Mouse (Mus musculus): ENCODE measurements around the gene Srrm3. TPM values are rescaled to one million over a fixed set of nuclear protein-coding genes. Genes with fewer than 3 reads are reported as not detected.

The Srrm3 gene
- polyA plus RNA-seq, 1 experiment from 2014 or later: 0.04 TPM

DNA sequence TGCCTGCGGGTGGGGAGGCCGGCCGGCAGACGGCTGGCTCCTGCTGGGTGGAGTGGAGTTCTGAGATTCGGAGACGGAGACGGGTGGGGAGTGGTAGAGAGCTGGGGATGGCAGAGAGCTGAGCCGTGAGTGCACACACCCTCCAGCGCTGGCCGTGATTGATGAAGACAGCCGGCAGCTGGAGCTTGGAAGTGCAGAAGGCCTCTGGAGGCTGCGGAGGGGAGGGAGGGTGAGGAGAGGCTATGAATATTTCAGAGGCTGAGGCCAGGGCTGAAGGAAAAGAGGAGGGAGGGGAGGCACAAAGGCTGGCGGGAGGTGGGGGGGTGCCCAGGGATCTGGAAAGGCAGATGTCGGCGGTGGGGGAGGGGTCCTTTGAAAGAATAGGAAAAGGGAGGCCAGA, 44.3 kb downstream of the Srrm3 start:
- no peaks in the 10 kb centered on the region for H3K36me3 ChIP-seq (ENCODE audit: control insufficient read depth, insufficient read depth, low read length)
- H3K9me3 ChIP-seq (ENCODE audit: control insufficient read depth, low read length): peaks cover 2% of the 10 kb centered on the region; the same call in 1 of the 2 replicates
- H3K27me3 ChIP-seq (replicated peaks; ENCODE audit: control insufficient read depth, insufficient read depth, low read length): peaks cover 65% of the 10 kb centered on the region
- no peak overlapping the region for H3K4me2 ChIP-seq
- H3K4me3 ChIP-seq (ENCODE audit: low read depth, low read length): no peak overlapping the region
- ATAC-seq (replicated peaks; ENCODE audit: low FRiP score) (no peak), DNase-seq (ENCODE audit: low spot score) (peak; percentile 40)
- H3K4me1 ChIP-seq (replicated peaks; ENCODE audit: control insufficient read depth, insufficient read depth, low read length): no peaks in the 10 kb centered on the region
- no peak overlapping the region for H3K9ac ChIP-seq (ENCODE audit: low read depth, low read length)
- 1% methylated on average over 15 of the region's 15 CpGs for WGBS
- H3K27ac ChIP-seq (ENCODE audit: low read depth, low read length): no peak overlapping the region; the same call in 1 of the 2 replicates

DNA sequence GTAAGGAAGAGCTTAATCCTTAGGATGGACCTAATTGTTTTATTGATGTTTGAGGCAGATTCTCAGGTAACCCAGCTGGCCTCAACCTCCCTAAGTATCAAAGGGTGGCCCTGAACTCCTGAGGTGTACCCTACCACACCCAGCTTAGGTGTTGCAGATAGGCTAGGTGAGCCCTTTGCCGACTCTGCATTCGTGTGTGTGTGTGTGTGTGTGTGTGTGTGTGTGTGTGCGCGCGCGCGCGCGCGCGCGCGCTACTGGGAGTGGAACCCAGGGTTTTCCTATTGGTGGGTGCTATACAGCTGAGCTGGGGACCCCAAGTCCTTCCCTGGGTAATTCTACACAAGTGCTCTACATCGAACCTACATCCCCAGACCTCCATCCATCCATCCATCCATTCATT, 44.8 kb downstream of the Srrm3 start:
- Histone ChIP-seq H3K4me1 (replicated peaks; ENCODE audit: control insufficient read depth, insufficient read depth, low read length) (no peaks in the 10 kb centered on the region), H3K9me3 (ENCODE audit: control insufficient read depth, low read length) (peaks cover 2% of the 10 kb centered on the region; the same call in 1 of the 2 replicates), H3K27me3 (replicated peaks; ENCODE audit: control insufficient read depth, insufficient read depth, low read length) (peaks cover 70% of the 10 kb centered on the region), H3K9ac (ENCODE audit: low read depth, low read length) (no peak overlapping the region), H3K4me3 (ENCODE audit: low read depth, low read length) (no peak overlapping the region), H3K27ac (ENCODE audit: low read depth, low read length) (no peak overlapping the region), H3K4me2 (no peak overlapping the region), H3K36me3 (ENCODE audit: control insufficient read depth, insufficient read depth, low read length) (no peaks in the 10 kb centered on the region)
- 5% methylated on average over 13 of the region's 14 CpGs for WGBS
- DNase-seq (ENCODE audit: low spot score): no peak
- ATAC-seq (replicated peaks; ENCODE audit: low FRiP score): no peak

DNA sequence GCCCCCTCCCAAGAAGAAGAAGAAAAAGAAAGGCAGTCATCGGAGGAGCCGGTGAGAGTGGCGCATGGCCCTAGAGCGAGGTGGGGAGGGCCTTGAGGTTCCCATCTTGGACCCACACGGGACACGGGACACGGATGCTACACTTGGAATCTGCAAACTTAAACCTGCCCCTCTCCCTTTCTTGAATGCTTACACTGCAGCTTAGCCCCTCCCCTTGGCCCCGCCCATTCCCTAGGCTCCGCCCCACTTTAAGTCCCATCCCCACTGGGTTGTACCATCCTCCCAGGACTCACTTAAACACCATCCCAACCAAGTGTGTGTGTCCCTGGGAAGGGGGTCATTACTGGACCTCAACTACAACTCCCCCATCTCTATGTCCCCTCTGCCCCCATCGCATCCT, 45.7 kb downstream of the Srrm3 start:
- Histone ChIP-seq H3K4me2 (no peak overlapping the region), H3K27me3 (replicated peaks; ENCODE audit: control insufficient read depth, insufficient read depth, low read length) (peaks cover 79% of the 10 kb centered on the region), H3K27ac (ENCODE audit: low read depth, low read length) (no peak overlapping the region), H3K36me3 (ENCODE audit: control insufficient read depth, insufficient read depth, low read length) (no peaks in the 10 kb centered on the region), H3K4me3 (ENCODE audit: low read depth, low read length) (no peak overlapping the region), H3K9ac (ENCODE audit: low read depth, low read length) (no peak overlapping the region), H3K9me3 (ENCODE audit: control insufficient read depth, low read length) (peaks cover 2% of the 10 kb centered on the region; the same call in 1 of the 2 replicates), H3K4me1 (replicated peaks; ENCODE audit: control insufficient read depth, insufficient read depth, low read length) (0 out of 2 replicates have a peak, but pooled peaks cover 3% of the 10 kb centered on the region)
- ATAC-seq (replicated peaks; ENCODE audit: low FRiP score) (no peak), DNase-seq (ENCODE audit: low spot score) (no peak)
- WGBS: 8% methylated on average over 10 of the region's 10 CpGs

DNA sequence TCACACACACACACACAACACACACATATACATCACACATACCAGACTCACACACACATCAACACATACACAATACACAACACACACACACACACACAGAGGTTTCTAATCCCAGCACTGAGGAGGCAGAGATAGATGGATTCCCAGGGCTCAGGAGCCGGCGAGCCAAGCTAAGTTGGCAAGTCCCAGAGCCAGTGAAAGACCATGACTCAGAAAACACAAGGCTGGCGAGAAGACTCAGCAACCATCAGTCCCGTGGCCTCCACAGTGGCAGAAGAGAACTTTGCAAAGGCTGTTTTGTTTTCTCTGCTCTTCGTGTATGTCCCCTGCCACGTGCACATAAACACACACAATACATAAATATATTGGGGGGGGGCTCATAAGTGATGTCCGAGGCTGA, 47.0 kb downstream of the Srrm3 start:
- H3K27ac ChIP-seq (ENCODE audit: low read depth, low read length): no peak overlapping the region
- no peak overlapping the region for H3K4me2 ChIP-seq
- no peak for ATAC-seq (replicated peaks; ENCODE audit: low FRiP score)
- peaks cover 91% of the 10 kb centered on the region for H3K27me3 ChIP-seq (replicated peaks; ENCODE audit: control insufficient read depth, insufficient read depth, low read length)
- H3K9ac ChIP-seq (ENCODE audit: low read depth, low read length): no peak overlapping the region
- H3K36me3 ChIP-seq (ENCODE audit: control insufficient read depth, insufficient read depth, low read length): no peaks in the 10 kb centered on the region
- no peaks in the 10 kb centered on the region for H3K9me3 ChIP-seq (ENCODE audit: control insufficient read depth, low read length)
- H3K4me1 ChIP-seq (replicated peaks; ENCODE audit: control insufficient read depth, insufficient read depth, low read length): 0 out of 2 replicates have a peak, but pooled peaks cover 3% of the 10 kb centered on the region
- H3K4me3 ChIP-seq (ENCODE audit: low read depth, low read length): no peak overlapping the region
- 51% methylated on average over 7 of the region's 7 CpGs for WGBS
- DNase-seq (ENCODE audit: low spot score): no peak

DNA sequence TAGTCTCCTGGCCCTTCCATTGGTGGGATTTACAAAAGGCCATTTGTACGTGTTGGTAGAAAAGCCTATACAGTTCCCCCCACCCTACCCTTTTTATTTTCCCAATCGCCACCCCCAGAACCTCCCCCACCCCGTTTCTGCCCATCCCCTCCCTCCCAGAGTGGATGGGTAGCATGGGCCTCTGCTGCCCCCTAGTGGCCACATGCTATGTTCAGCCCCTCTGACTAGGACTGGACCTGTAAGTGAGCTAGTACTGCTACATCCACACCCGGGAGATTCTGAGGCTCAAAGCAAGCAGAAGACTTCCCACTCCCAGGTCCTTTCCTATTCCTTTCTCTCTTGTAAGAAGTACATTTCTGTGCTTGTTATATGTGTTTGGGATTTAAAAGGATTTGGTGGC, 48.5 kb downstream of the Srrm3 start:
- 3% methylated on average over 4 of the region's 4 CpGs for WGBS
- Histone ChIP-seq H3K4me3 (ENCODE audit: low read depth, low read length) (no peak overlapping the region), H3K27ac (ENCODE audit: low read depth, low read length) (no peak overlapping the region), H3K9ac (ENCODE audit: low read depth, low read length) (no peak overlapping the region), H3K36me3 (ENCODE audit: control insufficient read depth, insufficient read depth, low read length) (no peaks in the 10 kb centered on the region), H3K9me3 (ENCODE audit: control insufficient read depth, low read length) (no peaks in the 10 kb centered on the region), H3K4me2 (no peak overlapping the region), H3K4me1 (replicated peaks; ENCODE audit: control insufficient read depth, insufficient read depth, low read length) (0 out of 2 replicates have a peak, but pooled peaks cover 3% of the 10 kb centered on the region), H3K27me3 (replicated peaks; ENCODE audit: control insufficient read depth, insufficient read depth, low read length) (peaks cover 90% of the 10 kb centered on the region)
- no peak for ATAC-seq (replicated peaks; ENCODE audit: low FRiP score)
- peak; percentile 69 for DNase-seq (ENCODE audit: low spot score)

DNA sequence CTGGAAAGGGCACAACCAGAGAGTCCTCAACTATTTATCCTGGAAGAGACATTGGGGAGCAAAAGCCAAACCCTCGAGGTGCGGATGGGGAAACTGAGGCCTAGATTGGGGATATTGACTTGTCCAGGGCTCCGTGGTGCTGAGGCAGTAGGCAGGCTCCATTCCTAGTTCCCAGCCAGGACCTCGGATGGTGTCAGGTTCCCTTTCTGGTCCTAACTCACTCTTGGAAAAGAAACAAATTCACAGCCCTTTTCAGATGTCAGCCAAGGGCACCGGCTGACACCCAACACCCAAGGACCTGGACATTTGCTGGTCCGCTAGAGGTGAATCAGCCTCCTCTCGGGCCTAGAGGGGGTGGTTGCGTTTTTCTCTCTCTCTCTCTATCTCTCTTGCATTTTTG, 60.0 kb downstream of the Srrm3 start:
- H3K9me3 ChIP-seq (ENCODE audit: control insufficient read depth, low read length): no peaks in the 10 kb centered on the region
- WGBS: 31% methylated on average over 8 of the region's 8 CpGs
- H3K4me2 ChIP-seq: no peak overlapping the region
- H3K4me1 ChIP-seq (replicated peaks; ENCODE audit: control insufficient read depth, insufficient read depth, low read length): no peaks in the 10 kb centered on the region
- H3K36me3 ChIP-seq (ENCODE audit: control insufficient read depth, insufficient read depth, low read length): no peaks in the 10 kb centered on the region
- H3K27ac ChIP-seq (ENCODE audit: low read depth, low read length): no peak overlapping the region
- no peak overlapping the region for H3K9ac ChIP-seq (ENCODE audit: low read depth, low read length)
- H3K4me3 ChIP-seq (ENCODE audit: low read depth, low read length): no peak overlapping the region
- ATAC-seq (replicated peaks; ENCODE audit: low FRiP score) (no peak), DNase-seq (ENCODE audit: low spot score) (no peak)
- H3K27me3 ChIP-seq (replicated peaks; ENCODE audit: control insufficient read depth, insufficient read depth, low read length): peaks cover 81% of the 10 kb centered on the region

DNA sequence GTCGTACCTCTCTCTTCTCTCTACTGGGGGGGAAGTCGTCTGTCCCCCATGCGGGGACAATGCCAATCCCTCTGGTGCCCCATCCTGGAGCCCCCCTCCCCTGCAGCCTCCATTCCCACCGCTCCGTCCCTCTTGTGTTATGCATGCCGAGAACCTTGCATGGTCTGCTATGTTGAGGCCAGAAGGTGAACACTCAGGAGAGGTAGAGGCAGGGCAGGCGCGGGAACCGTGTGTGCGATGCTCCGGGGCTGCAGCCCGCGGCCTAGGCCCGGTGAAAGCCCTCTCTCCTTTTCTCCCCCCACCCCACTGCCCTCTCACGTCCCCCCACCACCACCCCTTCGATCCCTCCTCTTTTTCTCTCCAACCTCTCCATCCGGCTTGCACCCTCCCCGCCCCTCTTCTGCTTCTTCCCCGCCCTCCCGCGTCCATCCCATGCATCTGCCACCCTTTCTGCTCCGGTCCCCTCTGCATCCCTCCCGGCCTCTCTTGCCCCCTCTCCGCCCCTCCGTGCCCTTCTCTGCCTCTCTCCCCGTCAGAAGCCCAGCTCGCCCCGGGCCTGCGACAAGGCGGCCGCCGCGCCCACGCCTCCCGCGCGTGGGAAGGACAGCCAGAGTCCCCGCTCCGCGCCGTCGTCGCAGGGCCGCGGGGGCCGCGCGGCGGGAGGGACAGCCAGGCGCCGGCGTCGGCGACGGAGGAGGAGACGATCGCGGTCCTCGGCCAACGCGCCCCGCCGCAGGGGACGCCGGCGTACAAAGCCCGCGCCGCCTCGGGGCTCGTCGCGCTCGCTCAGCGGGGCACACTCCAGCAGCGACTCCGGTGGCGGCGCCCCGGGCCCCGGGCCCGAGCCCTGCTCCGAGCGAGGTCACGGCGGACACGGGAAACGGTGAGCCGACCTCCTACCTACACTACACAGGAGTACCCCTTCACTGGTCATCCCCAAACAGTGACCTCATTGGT, 61.2 kb downstream of the Srrm3 start:
- Histone ChIP-seq H3K27ac (ENCODE audit: low read depth, low read length) (no peak overlapping the region), H3K9me3 (ENCODE audit: control insufficient read depth, low read length) (no peaks in the 10 kb centered on the region), H3K36me3 (ENCODE audit: control insufficient read depth, insufficient read depth, low read length) (no peaks in the 10 kb centered on the region), H3K4me2 (peak overlapping the region; percentile 63), H3K9ac (ENCODE audit: low read depth, low read length) (no peak overlapping the region), H3K27me3 (replicated peaks; ENCODE audit: control insufficient read depth, insufficient read depth, low read length) (peaks cover 86% of the 10 kb centered on the region), H3K4me1 (replicated peaks; ENCODE audit: control insufficient read depth, insufficient read depth, low read length) (no peaks in the 10 kb centered on the region), H3K4me3 (ENCODE audit: low read depth, low read length) (peak overlapping the region; percentile 42)
- WGBS: 4% methylated on average over 79 of the region's 89 CpGs
- no peak for ATAC-seq (replicated peaks; ENCODE audit: low FRiP score)
- DNase-seq (ENCODE audit: low spot score): no peak

DNA sequence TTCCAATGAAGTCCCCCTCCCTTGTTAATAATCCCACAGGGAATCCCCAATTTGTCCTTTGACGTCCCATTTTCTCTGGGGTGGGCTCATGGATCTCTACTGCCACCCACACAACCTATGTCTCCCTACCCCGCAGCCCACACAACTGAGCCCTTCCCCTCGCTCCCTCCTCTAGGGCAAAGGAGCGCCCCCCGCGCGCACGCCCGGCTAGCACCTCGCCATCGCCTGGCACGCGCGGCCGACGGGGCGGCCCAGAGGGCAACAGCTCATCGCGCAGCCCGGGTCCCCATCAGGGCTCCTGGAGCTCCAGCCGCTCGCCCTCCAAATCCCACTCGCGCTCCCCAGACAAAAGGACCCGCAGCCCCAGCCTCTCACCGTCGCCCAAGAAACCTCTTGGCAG, 62.0 kb downstream of the Srrm3 start:
- no peaks in the 10 kb centered on the region for H3K4me1 ChIP-seq (replicated peaks; ENCODE audit: control insufficient read depth, insufficient read depth, low read length)
- peak overlapping the region; percentile 42; the same call in 1 of the 2 replicates for H3K4me3 ChIP-seq (ENCODE audit: low read depth, low read length)
- H3K36me3 ChIP-seq (ENCODE audit: control insufficient read depth, insufficient read depth, low read length): no peaks in the 10 kb centered on the region
- ATAC-seq (replicated peaks; ENCODE audit: low FRiP score): no peak
- peaks cover 89% of the 10 kb centered on the region for H3K27me3 ChIP-seq (replicated peaks; ENCODE audit: control insufficient read depth, insufficient read depth, low read length)
- no peaks in the 10 kb centered on the region for H3K9me3 ChIP-seq (ENCODE audit: control insufficient read depth, low read length)
- 5% methylated on average over 27 of the region's 27 CpGs for WGBS
- peak overlapping the region; percentile 63 for H3K4me2 ChIP-seq
- no peak overlapping the region for H3K27ac ChIP-seq (ENCODE audit: low read depth, low read length)
- no peak overlapping the region for H3K9ac ChIP-seq (ENCODE audit: low read depth, low read length)
- DNase-seq (ENCODE audit: low spot score): no peak
